Mouse (Mus musculus): ENCODE results near the gene Olfr860. TPM values are rescaled to one million over a fixed set of nuclear protein-coding genes. Genes with fewer than 3 reads are reported as not detected.

Olfr860 gene
- not detected in 2 replicates for polyA plus RNA-seq (2015; fragmentation: Nextera tagmentation; extraction: Ambion mirVana)

GRCm38 (mm10) chr9:19849647-19850046 lies at the start of gene Olfr860:
TSS of gene Olfr860 (minus strand) at chr9:19849747.

GRCm38 (mm10) chr9:19887904-19888303 lies 38.4 kb upstream of the Olfr860 start, which contains the start of gene Olfr862:
TSS of gene Olfr862 (minus strand) at chr9:19888004.

GRCm38 (mm10) chr9:19804606-19805005 lies 44.9 kb downstream of the Olfr860 start, which contains the start of gene Olfr859:
TSS of gene Olfr859 (plus strand) at chr9:19804906.

Other genes with a start within 250 kb of the Olfr860 start
- 12.7 and 13.9 TPM in 2 replicates for gene Zfp317, start 227.6 kb downstream of the Olfr860 start, polyA plus RNA-seq (2015; fragmentation: Nextera tagmentation; extraction: Ambion mirVana)
- not detected in 2 replicates for gene Olfr857, start 140.3 kb downstream of the Olfr860 start, polyA plus RNA-seq (2015; fragmentation: Nextera tagmentation; extraction: Ambion mirVana)
- gene Olfr58, start 69.5 kb downstream of the Olfr860 start, polyA plus RNA-seq (2015; fragmentation: Nextera tagmentation; extraction: Ambion mirVana) = not detected in 2 replicates
- not detected in 2 replicates for gene Olfr859, start 44.8 kb downstream of the Olfr860 start, polyA plus RNA-seq (2015; fragmentation: Nextera tagmentation; extraction: Ambion mirVana)
- not detected in 2 replicates for gene Olfr862, start 38.3 kb upstream of the Olfr860 start, polyA plus RNA-seq (2015; fragmentation: Nextera tagmentation; extraction: Ambion mirVana)
- gene Olfr77, start 67.1 kb upstream of the Olfr860 start, polyA plus RNA-seq (2015; fragmentation: Nextera tagmentation; extraction: Ambion mirVana) = 0.24 and 0.33 TPM in 2 replicates
- not detected in 2 replicates for gene Olfr866, start 178.3 kb upstream of the Olfr860 start, polyA plus RNA-seq (2015; fragmentation: Nextera tagmentation; extraction: Ambion mirVana)
- not detected in 2 replicates for gene Olfr867, start 207.8 kb upstream of the Olfr860 start, polyA plus RNA-seq (2015; fragmentation: Nextera tagmentation; extraction: Ambion mirVana)
- not detected in 2 replicates for gene Olfr868, start 248.9 kb upstream of the Olfr860 start, polyA plus RNA-seq (2015; fragmentation: Nextera tagmentation; extraction: Ambion mirVana)